Mouse (Mus musculus): ENCODE measurements at regions not wholly inside any gene's neighbourhood (a gene's known extent, or its start where the extent isn't known, plus 50 kb on each side); places are given as distances from the start of the nearest gene placed in this dataset.

- no peak for DNase-seq (ENCODE audit: low spot score in 2 of 2)
Measured at GRCm38 (mm10) chr16:78247189-78247588, 54.1 kb upstream of the Cxadr start.

- no peak for DNase-seq (ENCODE audit: low spot score in 2 of 2)
Measured at GRCm38 (mm10) chr16:78242678-78243077, 58.6 kb upstream of the Cxadr start.

- DNase-seq (ENCODE audit: low spot score in 2 of 2), result no peak
Measured at GRCm38 (mm10) chr16:78240152-78240551, 61.1 kb upstream of the Cxadr start.

GRCm38 (mm10) chr16:78238052-78238701, 63.1 kb upstream of the Cxadr start:
- no peak for DNase-seq (ENCODE audit: low spot score in 2 of 2)

GRCm38 (mm10) chr16:78237641-78238051, 63.6 kb upstream of the Cxadr start:
- no peak for DNase-seq (ENCODE audit: low spot score in 2 of 2)

- DNase-seq (ENCODE audit: low spot score in 2 of 2), result no peak
Measured at GRCm38 (mm10) chr16:78236746-78237640, 64.3 kb upstream of the Cxadr start.

- DNase-seq (ENCODE audit: low spot score in 2 of 2), result no peak
Measured at GRCm38 (mm10) chr16:78232205-78232604, 69.1 kb upstream of the Cxadr start.

GRCm38 (mm10) chr16:78229013-78229412, 72.3 kb upstream of the Cxadr start:
- no peak for DNase-seq (ENCODE audit: low spot score in 2 of 2)

GRCm38 (mm10) chr16:78222377-78222776, 78.9 kb upstream of the Cxadr start:
- DNase-seq (ENCODE audit: low spot score in 2 of 2), result no peak

GRCm38 (mm10) chr16:78221781-78222180, 79.5 kb upstream of the Cxadr start:
- DNase-seq (ENCODE audit: low spot score in 2 of 2), result no peak

- DNase-seq (ENCODE audit: low spot score in 2 of 2), result no peak
Measured at GRCm38 (mm10) chr16:78217633-78218032, 83.7 kb upstream of the Cxadr start.

- DNase-seq (ENCODE audit: low spot score in 2 of 2), result no peak
Measured at GRCm38 (mm10) chr16:78216752-78217351, 84.4 kb upstream of the Cxadr start.

GRCm38 (mm10) chr16:78211687-78212086, 89.6 kb upstream of the Cxadr start:
- no peak for DNase-seq (ENCODE audit: low spot score in 2 of 2)

GRCm38 (mm10) chr16:78208321-78208720, 93.0 kb upstream of the Cxadr start:
- DNase-seq (ENCODE audit: low spot score in 2 of 2), result no peak

GRCm38 (mm10) chr16:78204332-78204731, 97.0 kb upstream of the Cxadr start:
- no peak for DNase-seq (ENCODE audit: low spot score in 2 of 2)

GRCm38 (mm10) chr16:78200044-78200830, 101.1 kb upstream of the Cxadr start:
- no peak for DNase-seq (ENCODE audit: low spot score in 2 of 2)

- DNase-seq (ENCODE audit: low spot score in 2 of 2), result no peak
Measured at GRCm38 (mm10) chr16:78199252-78199651, 102.0 kb upstream of the Cxadr start.

- DNase-seq (ENCODE audit: low spot score in 2 of 2), result peak; percentile 66 to 86
Measured at GRCm38 (mm10) chr16:78198642-78199121, 102.6 kb upstream of the Cxadr start.

GRCm38 (mm10) chr16:78197252-78197896, 103.9 kb upstream of the Cxadr start:
- DNase-seq (ENCODE audit: low spot score in 2 of 2), result peak; percentile 66 to 87

- DNase-seq (ENCODE audit: low spot score in 2 of 2), result no peak
Measured at GRCm38 (mm10) chr16:78170627-78171605, 130.4 kb upstream of the Cxadr start.
